Mouse (Mus musculus) midbrain, embryonic 11.5 days (tissue): Measurements from ENCODE around the gene Zfp207. TPM values are rescaled to one million over a fixed set of nuclear protein-coding genes. Genes with fewer than 3 reads are reported as not detected.

Experiments used
- ATAC-seq: fragments of 200-750 bp; cut with Nextera tagmentation; 2 replicates; pipeline ENCODE4 v1.8.0; 2017; ENCODE audit warnings: moderate TSS enrichment, moderate library complexity; ENCODE audit not compliant: low FRiP score
- DNase-seq: peaks from one replicate; pipeline ENCODE4 v3.0.0; 2015; ENCODE audit warnings: low spot score; ENCODE audit errors: missing footprints
- H3K27ac ChIP-seq: fragments of 300-500 bp; sonication (generic); 2 replicates; pipeline ENCODE4 v1.5.1; 2014; ENCODE audit warnings: low read depth, low read length
- H3K27me3 ChIP-seq: fragments of 300-500 bp; sonication (generic); 2 replicates; pipeline ENCODE4 v1.6.1; 2014; ENCODE audit warnings: mild to moderate bottlenecking, low read length, moderate library complexity, mixed read lengths; ENCODE audit not compliant: control insufficient read depth, insufficient read depth
- H3K36me3 ChIP-seq: fragments of 300-500 bp; sonication (generic); 2 replicates; pipeline ENCODE4 v1.6.1; 2014; ENCODE audit warnings: mild to moderate bottlenecking, low read length, moderate library complexity, mixed read lengths; ENCODE audit not compliant: control insufficient read depth, insufficient read depth
- H3K4me1 ChIP-seq: fragments of 300-500 bp; sonication (generic); 2 replicates; pipeline ENCODE4 v1.6.1; 2014; ENCODE audit warnings: low read length; ENCODE audit not compliant: control insufficient read depth, insufficient read depth
- H3K4me2 ChIP-seq: fragments of 300-500 bp; sonication (generic); 2 replicates; pipeline ENCODE4 v1.6.1; 2014; ENCODE audit warnings: mild to moderate bottlenecking, moderate library complexity
- H3K4me3 ChIP-seq: fragments of 300-500 bp; sonication (generic); 2 replicates; pipeline ENCODE4 v1.5.1; 2014; ENCODE audit warnings: low read depth, low read length
- H3K9ac ChIP-seq: fragments of 300-500 bp; sonication (generic); 2 replicates; pipeline ENCODE4 v1.6.1; 2014; ENCODE audit warnings: low read length
- H3K9me3 ChIP-seq: fragments of 300-500 bp; sonication (generic); 2 replicates; pipeline ENCODE4 v1.6.1; 2016; ENCODE audit warnings: low read length; ENCODE audit not compliant: control insufficient read depth
- WGBS: fragments of 180-500 bp; shearing (Covaris S2); extraction: QIAGEN DNeasy Blood & Tissue Kit; methylation state at CpG from one replicate; pipeline ENCODE4 v1.1.7; 2014; 5-methylcytosine and 5-hydroxymethylcytosine counted together
- polyA plus RNA-seq: library from polyadenylated mRNA; unstranded; fragments of >200 nt; fragmentation: Nextera tagmentation; extraction: Ambion mirVana; gene quantifications from 2 replicates; pipeline ENCODE4 v1.2.1, GENCODE M21; 2014

Gene Zfp207
- polyA plus RNA-seq, result 338 and 371 TPM in 2 replicates

DNA sequence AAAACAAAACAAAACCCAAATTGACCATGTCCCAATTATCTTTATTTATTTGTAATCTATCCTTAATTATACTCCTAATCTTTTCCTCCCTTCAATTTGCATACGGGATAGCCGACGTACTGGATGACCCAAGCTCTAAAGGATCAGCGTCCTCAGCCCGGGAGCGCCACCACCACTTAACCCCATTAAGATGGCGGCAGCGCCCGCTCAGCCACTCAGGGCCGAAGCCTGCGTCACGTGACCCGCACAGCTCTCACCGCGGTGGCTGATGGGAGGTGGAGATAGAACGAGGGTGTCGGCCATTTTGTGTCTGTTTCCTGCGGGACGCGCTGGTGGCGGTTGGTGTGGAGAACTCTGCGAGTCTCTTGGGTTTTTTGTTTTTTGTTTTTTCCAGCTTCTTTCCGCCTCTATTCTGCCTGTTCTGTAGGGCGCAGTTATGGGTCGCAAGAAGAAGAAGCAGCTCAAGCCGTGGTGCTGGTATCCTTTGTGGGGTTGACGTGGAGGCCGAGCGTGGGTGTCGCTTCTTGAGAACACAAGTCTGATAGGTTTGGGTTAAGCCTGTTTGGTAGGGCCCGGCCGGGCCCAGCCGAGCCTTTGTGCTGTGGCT lies at the start of gene Zfp207:
Zfp207 (plus strand) TSS at position 261 of the 607 bp plus-strand sequence.
- Histone ChIP-seq H3K4me1 (peaks cover 21% of the 10 kb centered on the region), H3K9me3 (no peaks in the 10 kb centered on the region), H3K27me3 (no peaks in the 10 kb centered on the region), H3K36me3 (peaks cover 12% of the 10 kb centered on the region; the same call in 1 of the 2 replicates), H3K27ac (peak within 1 kb of the TSS; percentile 73), H3K4me2 (peak within 1 kb of the TSS; percentile 88), H3K4me3 (peak within 1 kb of the TSS; percentile 98), H3K9ac (peak within 1 kb of the TSS; percentile 99)
- peak; percentile 97 for ATAC-seq
- WGBS, result under 1% methylated on average over 33 of the region's 33 CpGs
- DNase-seq, result peak; percentile 99

DNA sequence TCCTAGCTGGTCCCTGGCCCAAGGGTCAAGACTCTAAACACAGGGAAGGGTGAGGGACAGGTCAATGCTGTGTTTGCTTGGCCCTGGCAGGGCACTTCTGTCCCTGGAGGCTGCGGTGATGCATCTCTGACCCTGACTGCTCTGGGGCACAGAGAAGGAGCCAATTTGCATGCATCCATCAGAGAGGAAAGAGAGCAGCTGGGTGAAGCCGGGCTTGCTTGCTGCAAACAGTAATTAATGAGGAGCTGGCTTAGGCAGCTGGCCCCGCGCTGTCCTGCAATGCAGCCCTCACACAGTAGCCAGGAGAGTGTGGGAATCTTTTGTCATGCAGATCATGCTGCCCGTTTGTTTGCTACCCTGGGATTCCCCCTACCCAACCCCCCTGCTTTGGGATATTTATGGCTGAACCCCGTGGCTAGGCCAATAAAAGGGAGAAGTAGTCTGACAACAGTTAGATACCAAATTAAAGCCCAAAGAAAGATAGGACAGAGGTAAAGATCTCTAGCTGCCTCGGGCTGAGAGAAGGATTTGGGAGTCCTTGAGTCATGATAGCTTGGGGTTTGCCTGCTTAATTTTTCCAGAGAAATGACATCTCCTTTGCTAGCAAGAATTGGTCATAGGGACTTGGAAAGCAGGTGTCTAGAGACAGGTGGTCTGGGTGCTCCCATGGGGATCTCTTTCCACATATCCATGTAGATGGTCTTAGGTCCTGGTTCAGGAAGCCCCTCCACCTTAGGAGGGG lies 47.3 kb upstream of the Zfp207 start:
- Histone ChIP-seq H3K9me3 (no peaks in the 10 kb centered on the region), H3K27ac (peak overlapping the region; percentile 87), H3K4me3 (no peak overlapping the region), H3K4me1 (peaks cover 18% of the 10 kb centered on the region), H3K9ac (peak overlapping the region; percentile 26; the same call in 1 of the 2 replicates), H3K36me3 (no peaks in the 10 kb centered on the region; the same call in 1 of the 2 replicates), H3K4me2 (peak overlapping the region; percentile 19; the same call in 1 of the 2 replicates), H3K27me3 (no peaks in the 10 kb centered on the region)
- WGBS, result 1% methylated on average over 7 of the region's 7 CpGs
- ATAC-seq, result peak; percentile 94
- DNase-seq, result peak; percentile 95

DNA sequence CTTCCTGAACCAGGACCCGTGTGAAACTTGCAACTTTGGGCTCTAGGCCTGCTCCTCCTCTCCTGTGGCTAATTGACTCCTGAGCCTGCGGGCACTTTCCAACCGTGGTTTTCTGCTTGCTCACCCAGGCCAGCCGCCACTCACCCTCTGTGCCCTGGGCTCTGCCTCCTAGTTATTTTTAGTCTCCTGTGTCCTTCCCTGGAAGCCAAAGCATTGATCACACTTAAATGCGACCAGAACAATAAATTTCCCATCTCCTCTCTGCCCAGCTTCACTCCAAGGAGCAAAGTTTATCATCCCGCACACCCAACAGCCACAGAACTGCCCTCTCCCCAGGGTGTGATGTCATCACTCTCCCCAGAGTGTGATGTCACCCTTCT lies 46.7 kb upstream of the Zfp207 start:
- no peaks in the 10 kb centered on the region for H3K9me3 ChIP-seq
- H3K4me2 ChIP-seq, result no peak overlapping the region; the same call in 1 of the 2 replicates
- H3K4me3 ChIP-seq, result no peak overlapping the region
- peaks cover 18% of the 10 kb centered on the region for H3K4me1 ChIP-seq
- H3K27me3 ChIP-seq, result no peaks in the 10 kb centered on the region
- whole genome bisulfite sequencing, result 17% methylated on average over 6 of the region's 6 CpGs
- peak overlapping the region; percentile 87 for H3K27ac ChIP-seq
- H3K36me3 ChIP-seq, result no peaks in the 10 kb centered on the region; the same call in 1 of the 2 replicates
- ATAC-seq, result no peak
- H3K9ac ChIP-seq, result peak overlapping the region; percentile 21; the same call in 1 of the 2 replicates
- DNase-seq, result no peak

DNA sequence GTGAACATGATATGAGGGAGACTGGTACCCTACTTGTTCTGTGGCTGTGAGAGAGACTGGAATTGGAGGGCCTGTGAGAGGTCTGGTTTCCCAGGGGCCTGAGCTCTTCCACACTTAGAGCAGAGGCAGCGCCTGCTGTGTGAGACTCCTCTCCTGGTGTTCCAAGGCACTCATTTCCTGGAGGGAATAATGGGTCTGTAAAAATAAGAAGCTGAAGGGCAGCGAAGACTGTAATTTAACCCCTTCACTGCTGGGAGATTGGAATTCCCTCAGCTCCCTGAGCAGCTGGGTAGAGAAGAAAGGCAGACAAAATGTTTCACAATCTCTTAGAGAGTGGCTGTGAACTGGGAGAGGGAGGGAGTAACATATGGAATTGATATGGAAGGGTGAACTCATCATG lies 40.6 kb upstream of the Zfp207 start:
- Histone ChIP-seq H3K27ac (no peak overlapping the region), H3K36me3 (no peaks in the 10 kb centered on the region), H3K4me2 (no peak overlapping the region), H3K9me3 (no peaks in the 10 kb centered on the region), H3K4me3 (no peak overlapping the region), H3K9ac (no peak overlapping the region), H3K4me1 (no peaks in the 10 kb centered on the region; the same call in 1 of the 2 replicates), H3K27me3 (no peaks in the 10 kb centered on the region)
- WGBS, result 21% methylated on average over 2 of the region's 2 CpGs
- no peak for DNase-seq
- no peak for ATAC-seq

DNA sequence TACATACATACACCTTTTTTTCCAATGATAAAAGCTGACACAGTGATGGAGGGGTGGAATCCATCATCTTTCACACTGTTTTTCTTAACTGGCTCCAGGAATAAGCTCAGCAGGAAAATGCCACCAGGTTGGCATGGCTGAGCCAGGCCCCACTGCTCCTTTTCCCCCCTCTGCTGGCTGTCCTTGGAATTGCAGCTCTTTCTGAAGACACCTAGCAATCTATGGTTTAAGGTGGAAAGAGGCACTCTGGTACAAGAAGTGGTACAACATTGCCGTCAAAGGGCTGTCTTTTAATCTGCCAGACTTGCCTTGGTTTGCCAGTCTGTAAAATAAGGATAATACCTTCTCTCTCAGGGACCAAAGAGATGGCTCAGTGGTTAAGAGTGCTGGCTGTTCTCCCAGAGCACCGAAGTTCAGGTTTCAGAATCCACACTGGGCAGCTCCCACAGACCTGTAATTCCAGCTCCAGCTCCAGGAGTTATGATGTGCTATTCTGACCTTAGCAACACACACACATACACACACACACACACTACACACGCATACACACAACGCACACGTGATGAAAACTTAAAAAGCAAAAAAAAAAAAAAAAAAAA lies 31.1 kb upstream of the Zfp207 start:
- H3K27me3 ChIP-seq, result no peaks in the 10 kb centered on the region
- H3K4me2 ChIP-seq, result no peak overlapping the region
- peak; percentile 99 for DNase-seq
- H3K27ac ChIP-seq, result no peak overlapping the region
- WGBS, result 78% methylated on average over 5 of the region's 5 CpGs
- no peaks in the 10 kb centered on the region for H3K9me3 ChIP-seq
- no peaks in the 10 kb centered on the region for H3K36me3 ChIP-seq
- no peak for ATAC-seq
- H3K9ac ChIP-seq, result no peak overlapping the region
- H3K4me1 ChIP-seq, result no peaks in the 10 kb centered on the region
- H3K4me3 ChIP-seq, result no peak overlapping the region

DNA sequence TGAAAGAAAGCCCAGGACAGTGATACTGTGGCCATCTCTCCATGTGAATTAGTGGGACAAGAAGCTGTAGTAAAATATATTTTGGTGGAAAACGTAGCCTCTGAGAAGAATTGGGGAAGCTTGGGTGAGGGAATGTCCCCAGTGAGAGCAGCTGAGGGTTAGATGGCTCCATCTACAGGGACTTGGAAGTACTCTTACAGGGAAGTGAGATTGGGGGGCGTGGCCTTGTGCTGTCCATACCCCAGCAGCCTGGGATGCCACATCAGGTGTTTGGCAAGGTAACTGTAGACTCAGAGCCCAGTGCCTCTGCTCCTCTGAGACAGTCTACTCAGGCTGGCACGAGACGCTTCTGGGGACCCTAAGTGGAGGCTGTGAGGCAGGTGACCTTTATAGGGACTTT lies 28.2 kb upstream of the Zfp207 start:
- no peak overlapping the region for H3K9ac ChIP-seq
- no peaks in the 10 kb centered on the region for H3K36me3 ChIP-seq
- no peak overlapping the region for H3K4me3 ChIP-seq
- no peaks in the 10 kb centered on the region for H3K27me3 ChIP-seq
- no peak for DNase-seq
- H3K4me2 ChIP-seq, result no peak overlapping the region
- ATAC-seq, result no peak
- H3K4me1 ChIP-seq, result no peaks in the 10 kb centered on the region
- 32% methylated on average over 4 of the region's 4 CpGs for WGBS
- H3K9me3 ChIP-seq, result no peaks in the 10 kb centered on the region
- no peak overlapping the region for H3K27ac ChIP-seq

DNA sequence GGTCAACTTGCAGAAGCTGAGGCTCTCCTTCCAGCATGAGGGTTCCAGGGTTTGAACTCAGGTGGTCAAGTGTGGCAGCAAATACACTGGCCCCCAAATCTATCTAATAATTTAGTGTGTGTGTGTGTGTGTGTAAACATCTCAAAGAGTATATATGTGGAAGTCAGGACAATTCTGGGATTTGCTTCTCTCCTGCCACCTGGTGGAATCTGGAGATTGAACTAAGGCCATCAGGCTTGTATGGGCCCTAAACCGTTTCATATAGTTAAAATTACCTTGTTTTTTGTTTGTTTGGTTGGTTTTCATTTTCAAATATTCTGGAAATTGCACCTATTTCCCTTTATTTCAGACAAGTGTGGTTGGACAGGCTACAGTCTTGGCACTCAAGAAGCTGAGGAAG lies 14.1 kb upstream of the Zfp207 start:
- Histone ChIP-seq H3K4me2 (no peak overlapping the region), H3K27me3 (no peaks in the 10 kb centered on the region), H3K4me3 (no peak overlapping the region), H3K36me3 (peaks cover 13% of the 10 kb centered on the region), H3K27ac (no peak overlapping the region), H3K9ac (no peak overlapping the region), H3K4me1 (no peaks in the 10 kb centered on the region), H3K9me3 (no peaks in the 10 kb centered on the region)
- WGBS, result 100% methylated on average over 1 of the region's 1 CpGs
- no peak for ATAC-seq
- DNase-seq, result no peak

DNA sequence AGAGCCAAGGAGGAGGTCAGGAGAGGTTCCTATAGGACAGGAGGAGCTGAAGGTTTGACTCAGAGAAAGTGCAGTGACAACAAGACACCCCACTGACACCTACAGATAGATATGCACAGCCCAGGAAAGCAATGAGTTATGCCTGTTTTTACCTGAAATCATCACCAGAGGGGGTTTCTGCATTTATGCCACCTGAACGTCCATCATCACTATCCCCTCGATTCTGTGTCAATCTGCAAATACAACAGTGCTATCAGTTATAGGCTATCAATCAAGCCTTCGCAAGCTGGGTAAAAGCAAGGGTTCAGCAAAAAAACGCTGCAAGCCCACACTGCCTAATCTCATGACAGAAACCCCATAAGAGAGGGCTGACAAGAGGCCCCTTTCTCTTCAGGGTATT lies 6.4 kb upstream of the Zfp207 start:
- ATAC-seq, result no peak
- Histone ChIP-seq H3K4me2 (no peak overlapping the region), H3K27ac (no peak overlapping the region), H3K36me3 (0 out of 2 replicates have a peak, but pooled peaks cover 6% of the 10 kb centered on the region), H3K27me3 (no peaks in the 10 kb centered on the region), H3K4me1 (peaks cover 6% of the 10 kb centered on the region), H3K9me3 (no peaks in the 10 kb centered on the region), H3K9ac (no peak overlapping the region), H3K4me3 (no peak overlapping the region)
- DNase-seq, result peak; percentile 37
- 75% methylated on average over 4 of the region's 4 CpGs for WGBS
